In genomic region chr19:54783729-54784128, GRCm38 (mm10) we compare ENCODE assay signal across 17 mouse cellular contexts.
A peak's percentile ranks its signal among the peaks of the same experiment; 100 is the strongest.
DNase-seq lines count a peak whose midpoint lies in the region; ATAC-seq and TF ChIP-seq lines count a peak whose summit lies in the region.
"Had no signal": no experiment of that assay in that cellular context is flagged by ENCODE, and none has a peak within 500 bp of the region (broad histone marks: within the 10 kb centered on the region; RNA-seq: fewer than 3 reads in every experiment).

No protein-coding gene starts in this region.

- no peak overlapping the region for H3K4me2 ChIP-seq in lung, embryonic 14.5 days
- H3K4me2 ChIP-seq: embryonic facial prominence, embryonic 13.5 days; hindbrain, embryonic 12.5 days; kidney, embryonic 15.5 days; limb, embryonic 13.5 days; liver, embryonic 15.5 days; midbrain, embryonic 11.5 days had no signal

- no peaks in the 10 kb centered on the region for H3K36me3 ChIP-seq in lung, embryonic 14.5 days (ENCODE audit: insufficient read depth)
- H3K36me3 ChIP-seq: embryonic facial prominence, embryonic 13.5 days; hindbrain, embryonic 12.5 days; kidney, embryonic 15.5 days; limb, embryonic 13.5 days; liver, embryonic 15.5 days had no signal

- no peak for DNase-seq in gastrocnemius, adult 2 months
- no peak for DNase-seq in gastrocnemius, postnatal 14 days
- DNase-seq in lung, embryonic 14.5 days = peak; percentile 14
- DNase-seq in lung, postnatal 25 days (ENCODE audit: low spot score) = no peak
- DNase-seq in R1 (ENCODE audit: low read depth, low spot score) = peak; percentile 8
- no peak for DNase-seq in lung, postnatal 14 days
- DNase-seq in lung, postnatal 10 days = no peak
- DNase-seq: cerebellum, adult 9-11 months; lung, postnatal 4 days; thymus, adult 18-20 months had no signal

- no peak for ATAC-seq in lung, embryonic 14.5 days (ENCODE audit: insufficient read depth)

- H3K27me3 ChIP-seq in lung, embryonic 14.5 days (ENCODE audit: insufficient read depth, low read length) = no peaks in the 10 kb centered on the region
- H3K27me3 ChIP-seq: embryonic facial prominence, embryonic 13.5 days; hindbrain, embryonic 12.5 days; kidney, embryonic 15.5 days; limb, embryonic 13.5 days; liver, embryonic 15.5 days had no signal

- no peaks in the 10 kb centered on the region for H3K9me3 ChIP-seq in lung, embryonic 14.5 days (ENCODE audit: low read depth, low read length)
- H3K9me3 ChIP-seq: embryonic facial prominence, embryonic 13.5 days; hindbrain, embryonic 12.5 days; kidney, embryonic 15.5 days; limb, embryonic 13.5 days; liver, embryonic 15.5 days had no signal

- H3K4me1 ChIP-seq in lung, embryonic 14.5 days (ENCODE audit: insufficient read depth) = no peaks in the 10 kb centered on the region
- H3K4me1 ChIP-seq: embryonic facial prominence, embryonic 13.5 days; kidney, embryonic 15.5 days; limb, embryonic 13.5 days; liver, embryonic 15.5 days had no signal

- no peak overlapping the region for H3K27ac ChIP-seq in gastrocnemius, adult 2 months
- no peak overlapping the region for H3K27ac ChIP-seq in lung, embryonic 14.5 days (ENCODE audit: low read depth)
- H3K27ac ChIP-seq: embryonic facial prominence, embryonic 13.5 days; hindbrain, embryonic 12.5 days; kidney, embryonic 15.5 days; limb, embryonic 13.5 days; liver, embryonic 15.5 days had no signal

- 66% methylated on average over 1 of the region's 1 CpGs for WGBS in lung, embryonic 14.5 days

- TF ChIP-seq CTCF in gastrocnemius, adult 2 months (IDR thresholded peaks at IDR 0.05) = 0 out of 2 replicates have a peak, but pooled peaks have one; percentile 6
- peak; percentile 27; the same call in 1 of the 2 replicates for TF ChIP-seq CTCF in lung, embryonic 14.5 days (IDR thresholded peaks at IDR 0.05; ENCODE audit: low read depth)

- no peak overlapping the region for H3K9ac ChIP-seq in lung, embryonic 14.5 days
- H3K9ac ChIP-seq: embryonic facial prominence, embryonic 13.5 days; hindbrain, embryonic 12.5 days; kidney, embryonic 15.5 days; limb, embryonic 13.5 days; liver, embryonic 15.5 days had no signal

- no peak overlapping the region for H3K4me3 ChIP-seq in gastrocnemius, adult 2 months
- no peak overlapping the region for H3K4me3 ChIP-seq in lung, embryonic 14.5 days (ENCODE audit: low read depth, low read length)
- H3K4me3 ChIP-seq: embryonic facial prominence, embryonic 13.5 days; hindbrain, embryonic 12.5 days; kidney, embryonic 15.5 days; limb, embryonic 13.5 days; liver, embryonic 15.5 days; myocyte had no signal

- intact Hi-C loops in gastrocnemius, adult 2 months (cut with DNase I) = no loop called here
- intact Hi-C loops in gastrocnemius, postnatal 14 days (cut with DNase I; ENCODE audit: low total_unique reads) = no loop called here

Comparison
In these comparisons a context has a peak if more than half of its experiments do, and no peak if none do; other contexts are left out.
1. DNase-seq: peak in lung, embryonic 14.5 days (single experiment) and R1 (single experiment); none in gastrocnemius, adult 2 months (single experiment), gastrocnemius, postnatal 14 days (single experiment), lung, postnatal 25 days (single experiment), lung, postnatal 14 days (single experiment) and lung, postnatal 10 days (single experiment).